Mouse (Mus musculus) midbrain, embryonic 15.5 days (tissue): ENCODE measurements around the gene Zfp518b. TPM values are rescaled to one million over a fixed set of nuclear protein-coding genes. Genes with fewer than 3 reads are reported as not detected.

ENCODE experiments used
- ATAC-seq: fragments of 200-750 bp; cut with Nextera tagmentation; replicated peaks from 2 replicates; pipeline ENCODE4 v1.8.0; 2017; ENCODE audit warnings: moderate TSS enrichment
- H3K27ac ChIP-seq: fragments of 300-500 bp; sonication (generic); 2 replicates; pipeline ENCODE4 v1.5.1; 2015; ENCODE audit warnings: mild to moderate bottlenecking, inconsistent platforms
- H3K27me3 ChIP-seq: fragments of 300-500 bp; sonication (generic); replicated peaks from 2 replicates; pipeline ENCODE4 v1.6.1; 2015; ENCODE audit warnings: inconsistent platforms
- H3K36me3 ChIP-seq: fragments of 300-500 bp; sonication (generic); replicated peaks from 2 replicates; pipeline ENCODE4 v1.6.1; 2015; ENCODE audit warnings: inconsistent platforms
- H3K4me1 ChIP-seq: fragments of 300-500 bp; sonication (generic); 2 replicates; pipeline ENCODE4 v1.6.1; 2015; ENCODE audit warnings: inconsistent platforms
- H3K4me2 ChIP-seq: fragments of 300-500 bp; sonication (generic); 2 replicates; pipeline ENCODE4 v1.6.1; 2015; ENCODE audit warnings: inconsistent platforms, mild to moderate bottlenecking, moderate library complexity
- H3K4me3 ChIP-seq: fragments of 300-500 bp; sonication (generic); 2 replicates; pipeline ENCODE4 v1.5.1; 2015; ENCODE audit warnings: mild to moderate bottlenecking, inconsistent platforms
- H3K9ac ChIP-seq: fragments of 300-500 bp; sonication (generic); 2 replicates; pipeline ENCODE4 v1.6.1; 2015; ENCODE audit warnings: mild to moderate bottlenecking, inconsistent platforms
- H3K9me3 ChIP-seq: fragments of 300-500 bp; sonication (generic); 2 replicates; pipeline ENCODE4 v1.6.1; 2016; ENCODE audit warnings: inconsistent platforms
- WGBS: fragments of 180-500 bp; shearing (Covaris S2); methylation state at CpG from one replicate; pipeline ENCODE4 v1.1.7; 2015; ENCODE audit warnings: mixed read lengths; 5-methylcytosine and 5-hydroxymethylcytosine counted together
- polyA plus RNA-seq: library from polyadenylated mRNA; unstranded; fragments of >200 nt; fragmentation: Nextera tagmentation; extraction: Ambion mirVana; gene quantifications from 2 replicates; pipeline ENCODE4 v1.2.1, GENCODE M21; 2015

Gene Zfp518b
- 38.3 and 39.8 TPM in 2 replicates for polyA plus RNA-seq

DNA sequence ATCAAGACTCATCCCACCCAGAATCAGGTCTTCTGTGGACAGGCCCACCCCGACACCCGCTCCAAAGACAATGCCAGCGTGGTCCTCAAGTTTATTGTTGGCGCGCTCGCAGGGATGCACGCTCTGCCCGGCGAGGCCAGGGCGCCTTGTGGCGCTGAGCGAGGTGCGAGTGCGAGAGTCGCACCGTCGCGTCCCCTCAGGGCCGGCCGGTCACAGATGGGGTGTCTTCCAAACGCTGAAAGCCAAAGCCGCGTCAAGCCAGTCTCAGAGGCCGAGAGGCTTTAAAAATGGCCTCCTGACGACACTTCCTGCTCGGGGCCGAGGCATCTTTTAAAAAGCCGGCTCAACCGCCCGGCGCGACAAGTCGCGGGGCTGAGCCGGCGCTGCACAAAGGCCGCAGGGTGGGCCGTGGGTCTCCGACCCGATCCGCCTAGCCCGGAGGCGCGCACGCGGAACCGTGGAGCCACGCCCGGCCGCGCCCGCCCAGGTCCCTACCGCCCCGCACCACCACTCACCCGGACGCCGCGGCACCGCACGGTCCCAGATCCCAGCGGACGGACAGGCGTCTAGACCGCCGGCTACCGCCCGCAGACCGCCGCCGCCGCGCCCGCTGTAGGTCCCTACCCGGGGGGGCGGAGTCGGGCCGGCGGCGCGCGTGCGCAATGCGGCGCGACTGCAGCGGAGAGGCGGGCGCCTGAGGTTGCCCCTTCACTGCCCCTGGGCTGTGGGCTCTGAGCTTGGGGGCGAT, at the start of gene Zfp518b:
Gene Zfp518b (minus strand): TSS at position 663 of the 748 bp plus-strand sequence.
- Histone ChIP-seq H3K4me3 (peak within 1 kb of the TSS; percentile 95), H3K27me3 (no peaks in the 10 kb centered on the region), H3K4me1 (peaks cover 17% of the 10 kb centered on the region), H3K9ac (peak within 1 kb of the TSS; percentile 97), H3K4me2 (peak within 1 kb of the TSS; percentile 84), H3K36me3 (peaks cover 32% of the 10 kb centered on the region), H3K9me3 (peaks cover 3% of the 10 kb centered on the region; the same call in 1 of the 2 replicates), H3K27ac (peak within 1 kb of the TSS; percentile 94)
- peak; percentile 94 for ATAC-seq
- WGBS: under 1% methylated on average over 89 of the region's 89 CpGs

DNA sequence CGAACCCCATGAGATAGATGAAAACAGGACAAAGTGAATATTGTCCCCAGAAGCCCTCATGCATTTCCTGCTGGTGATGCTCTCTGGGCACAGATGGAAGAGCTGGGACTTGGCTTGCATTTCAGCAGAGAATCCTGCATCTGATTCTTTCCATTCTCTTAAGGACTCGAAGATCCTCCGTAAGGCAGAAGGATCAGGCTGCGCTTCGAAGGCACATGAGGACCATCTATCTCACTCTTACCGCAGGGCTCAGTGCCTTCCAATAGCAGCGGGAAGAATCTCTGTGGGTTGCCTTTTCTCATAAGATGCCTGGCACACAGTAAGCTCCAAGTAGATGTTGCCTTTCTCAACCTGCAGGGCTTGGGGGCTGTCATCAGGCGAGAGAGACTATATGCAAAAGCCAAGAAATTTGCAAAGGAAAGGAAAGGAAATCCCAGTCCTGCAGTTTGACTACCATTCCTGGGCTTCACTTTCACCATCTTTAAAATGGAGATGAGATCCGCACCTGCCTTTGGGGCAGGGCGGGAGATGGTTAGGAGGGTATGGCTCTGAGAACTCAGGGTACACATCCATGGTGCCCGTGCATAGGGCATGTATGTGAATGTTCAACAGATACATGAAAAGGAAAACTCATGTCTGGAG, 24.4 kb upstream of the Zfp518b start:
- WGBS: 78% methylated on average over 11 of the region's 11 CpGs
- no peak overlapping the region for H3K27ac ChIP-seq
- no peak overlapping the region for H3K4me3 ChIP-seq
- no peaks in the 10 kb centered on the region for H3K36me3 ChIP-seq
- H3K27me3 ChIP-seq: no peaks in the 10 kb centered on the region
- no peaks in the 10 kb centered on the region for H3K9me3 ChIP-seq
- no peaks in the 10 kb centered on the region for H3K4me1 ChIP-seq
- H3K4me2 ChIP-seq: no peak overlapping the region
- H3K9ac ChIP-seq: no peak overlapping the region
- no peak for ATAC-seq

DNA sequence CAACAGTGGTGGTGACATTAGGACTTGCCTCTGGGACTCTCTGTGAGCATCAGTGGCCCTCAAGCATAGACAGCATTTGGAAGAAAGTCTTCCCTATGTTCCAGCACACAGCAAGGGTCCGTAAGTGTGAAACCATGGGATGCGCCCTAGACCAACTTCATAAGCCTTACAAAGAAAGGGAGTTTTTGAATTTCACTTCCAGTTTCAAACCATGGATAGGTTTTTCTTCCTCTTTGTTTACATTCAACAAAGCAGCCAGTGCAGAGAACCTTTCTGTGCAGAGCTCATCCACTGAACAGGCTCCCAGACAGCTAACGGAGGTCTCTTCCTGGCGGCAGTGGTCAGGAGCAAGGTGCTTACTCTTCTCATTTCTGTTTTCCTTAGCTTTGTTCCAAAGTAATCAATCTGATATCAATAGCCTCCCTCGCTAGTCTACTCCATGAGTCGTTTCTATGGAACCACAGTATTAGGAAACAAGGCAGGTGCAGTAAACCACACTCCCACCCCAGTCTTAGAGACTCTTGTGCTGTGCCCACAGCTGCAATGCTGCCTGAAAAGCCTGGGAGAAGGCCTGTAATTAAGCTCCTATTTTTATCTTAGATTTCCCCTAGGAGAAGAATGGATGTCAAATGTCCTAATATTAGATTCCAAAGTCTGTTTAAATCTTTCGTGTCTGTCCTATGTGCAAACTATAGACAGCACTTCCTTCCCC, 22.9 kb upstream of the Zfp518b start:
- Histone ChIP-seq H3K36me3 (no peaks in the 10 kb centered on the region), H3K4me2 (no peak overlapping the region), H3K27me3 (no peaks in the 10 kb centered on the region), H3K27ac (no peak overlapping the region), H3K9me3 (no peaks in the 10 kb centered on the region), H3K4me1 (no peaks in the 10 kb centered on the region), H3K9ac (no peak overlapping the region), H3K4me3 (no peak overlapping the region)
- ATAC-seq: no peak
- WGBS: 86% methylated on average over 7 of the region's 7 CpGs

DNA sequence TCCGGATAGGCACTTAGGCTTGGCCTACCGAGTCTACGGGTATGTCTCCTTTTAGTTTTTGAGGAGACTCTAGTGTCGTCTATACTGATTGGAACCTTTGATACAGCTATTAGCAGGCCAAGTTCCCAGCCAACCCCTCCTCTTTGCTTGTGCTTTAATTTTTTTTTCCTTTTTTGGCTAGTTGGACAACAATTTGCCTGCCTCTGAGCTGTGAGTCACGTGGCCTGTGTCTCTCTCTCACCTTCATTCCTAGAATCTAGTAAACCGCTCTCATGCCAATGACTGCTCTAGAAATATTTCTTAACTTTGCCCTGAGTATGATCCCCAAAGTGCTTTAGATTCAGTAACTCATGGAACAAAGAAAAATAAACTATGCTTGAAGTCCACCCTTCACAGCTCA, 18.3 kb upstream of the Zfp518b start:
- H3K27me3 ChIP-seq: no peaks in the 10 kb centered on the region
- H3K4me1 ChIP-seq: no peaks in the 10 kb centered on the region
- no peaks in the 10 kb centered on the region for H3K9me3 ChIP-seq
- no peak overlapping the region for H3K27ac ChIP-seq
- H3K4me2 ChIP-seq: no peak overlapping the region
- H3K4me3 ChIP-seq: no peak overlapping the region
- ATAC-seq: no peak
- 94% methylated on average over 6 of the region's 6 CpGs for WGBS
- no peaks in the 10 kb centered on the region for H3K36me3 ChIP-seq
- no peak overlapping the region for H3K9ac ChIP-seq

DNA sequence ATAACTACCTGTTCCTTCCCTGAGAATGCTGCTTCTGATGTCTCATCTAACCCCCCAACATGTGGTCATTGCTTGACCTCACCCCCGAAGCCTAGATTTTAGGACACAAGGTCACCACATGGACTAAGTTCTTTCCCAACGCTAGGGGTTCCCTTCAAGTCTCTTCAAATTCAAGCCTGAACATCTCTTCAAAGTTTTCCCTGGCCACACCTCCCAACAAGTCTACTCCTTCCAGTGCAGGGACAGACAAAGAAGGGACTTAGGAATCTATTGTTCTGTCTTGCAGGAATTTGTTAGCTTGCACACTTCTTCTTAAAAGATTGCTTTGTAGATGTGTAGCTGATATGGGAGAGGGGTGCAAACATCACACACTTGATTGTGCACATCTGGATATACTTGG, 17.5 kb upstream of the Zfp518b start:
- Histone ChIP-seq H3K9ac (no peak overlapping the region), H3K4me1 (no peaks in the 10 kb centered on the region), H3K4me3 (no peak overlapping the region), H3K27me3 (no peaks in the 10 kb centered on the region), H3K9me3 (no peaks in the 10 kb centered on the region), H3K4me2 (no peak overlapping the region), H3K36me3 (no peaks in the 10 kb centered on the region), H3K27ac (no peak overlapping the region)
- ATAC-seq: no peak
- WGBS: 68% methylated on average over 2 of the region's 2 CpGs

DNA sequence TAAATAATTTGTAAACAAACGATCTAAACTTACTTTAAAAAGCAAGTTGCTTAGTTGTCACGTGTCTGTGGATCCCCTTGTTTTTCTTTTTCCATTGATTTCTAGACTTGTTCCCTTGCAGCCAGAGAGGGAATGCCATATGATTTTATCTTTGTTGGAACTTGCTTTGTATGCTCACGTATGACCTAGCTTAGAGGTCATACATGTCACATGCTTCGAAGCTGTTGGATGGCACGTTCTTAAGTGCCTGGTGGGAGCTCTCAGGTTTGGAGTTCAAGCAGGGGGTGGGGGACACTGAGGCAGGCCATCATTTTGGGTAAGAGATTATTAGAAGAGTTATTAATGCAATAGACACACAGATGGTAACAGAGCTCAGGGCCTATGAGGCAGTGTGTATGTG, 13.8 kb upstream of the Zfp518b start:
- Histone ChIP-seq H3K9ac (no peak overlapping the region), H3K4me1 (no peaks in the 10 kb centered on the region), H3K4me3 (no peak overlapping the region), H3K27me3 (no peaks in the 10 kb centered on the region), H3K9me3 (no peaks in the 10 kb centered on the region), H3K4me2 (no peak overlapping the region), H3K36me3 (no peaks in the 10 kb centered on the region), H3K27ac (no peak overlapping the region)
- WGBS: 76% methylated on average over 5 of the region's 5 CpGs
- no peak for ATAC-seq

DNA sequence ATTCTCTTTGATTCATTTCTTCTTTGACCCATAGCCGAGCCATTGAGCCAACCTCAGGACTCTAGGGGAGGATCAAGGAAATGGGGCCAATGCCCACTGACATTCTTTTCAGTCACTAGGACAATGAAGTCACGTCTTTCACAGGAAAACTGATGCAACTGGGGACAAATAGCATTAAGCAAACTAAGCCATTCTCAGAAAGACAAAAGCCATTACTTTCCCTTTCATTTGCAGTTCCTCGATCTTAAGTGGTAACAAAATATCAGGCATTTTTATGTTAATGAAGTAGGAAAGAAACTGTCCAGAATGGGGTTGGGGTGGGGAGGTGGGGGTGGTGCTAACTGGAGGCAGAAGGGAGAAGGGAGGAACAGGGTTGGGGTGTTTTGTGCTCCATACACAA, 13.4 kb upstream of the Zfp518b start:
- 13% methylated on average over 3 of the region's 3 CpGs for WGBS
- Histone ChIP-seq H3K27me3 (no peaks in the 10 kb centered on the region), H3K4me2 (no peak overlapping the region), H3K36me3 (no peaks in the 10 kb centered on the region), H3K4me1 (no peaks in the 10 kb centered on the region), H3K9ac (no peak overlapping the region), H3K9me3 (no peaks in the 10 kb centered on the region), H3K4me3 (no peak overlapping the region), H3K27ac (no peak overlapping the region)
- ATAC-seq: no peak

DNA sequence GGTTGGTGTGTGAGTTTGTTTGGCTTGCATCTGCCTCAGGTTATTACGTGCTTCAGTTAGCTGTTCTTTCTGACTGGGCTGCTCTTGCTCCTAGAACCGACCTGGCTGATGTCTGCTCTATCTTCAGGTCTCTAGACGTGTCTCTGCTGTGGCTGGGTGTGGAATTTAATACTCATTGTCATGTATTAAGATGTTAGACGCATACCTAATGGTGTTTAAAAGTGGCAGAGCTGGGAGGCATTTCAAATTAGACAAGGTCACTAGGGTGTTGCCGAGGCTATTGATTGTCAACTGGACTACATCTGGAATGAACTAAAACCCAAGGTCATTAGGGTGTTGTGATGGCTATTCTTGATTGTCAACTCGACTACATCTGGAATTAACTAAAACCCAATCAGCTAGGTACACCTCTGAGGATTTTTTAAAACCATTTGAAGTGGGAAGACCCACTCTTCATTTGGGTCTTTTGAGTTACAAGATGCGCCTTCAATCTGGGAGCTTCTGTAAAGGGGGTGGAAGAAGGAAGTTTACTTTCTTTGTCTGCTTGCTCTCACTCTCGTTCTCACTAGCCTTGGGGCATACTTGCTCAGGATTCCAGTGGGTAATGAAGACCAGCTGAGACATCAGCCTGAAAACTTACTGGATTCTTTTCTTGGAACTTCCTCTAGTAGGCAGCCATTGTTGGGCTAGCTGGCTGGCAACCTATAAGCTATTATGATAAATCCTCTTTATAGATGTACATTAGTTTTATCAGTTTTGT, 12.2 kb upstream of the Zfp518b start:
- Histone ChIP-seq H3K9ac (no peak overlapping the region), H3K4me1 (no peaks in the 10 kb centered on the region), H3K36me3 (no peaks in the 10 kb centered on the region), H3K4me2 (no peak overlapping the region), H3K27me3 (no peaks in the 10 kb centered on the region), H3K9me3 (no peaks in the 10 kb centered on the region), H3K27ac (no peak overlapping the region), H3K4me3 (no peak overlapping the region)
- ATAC-seq: no peak
- WGBS: 67% methylated on average over 8 of the region's 8 CpGs

DNA sequence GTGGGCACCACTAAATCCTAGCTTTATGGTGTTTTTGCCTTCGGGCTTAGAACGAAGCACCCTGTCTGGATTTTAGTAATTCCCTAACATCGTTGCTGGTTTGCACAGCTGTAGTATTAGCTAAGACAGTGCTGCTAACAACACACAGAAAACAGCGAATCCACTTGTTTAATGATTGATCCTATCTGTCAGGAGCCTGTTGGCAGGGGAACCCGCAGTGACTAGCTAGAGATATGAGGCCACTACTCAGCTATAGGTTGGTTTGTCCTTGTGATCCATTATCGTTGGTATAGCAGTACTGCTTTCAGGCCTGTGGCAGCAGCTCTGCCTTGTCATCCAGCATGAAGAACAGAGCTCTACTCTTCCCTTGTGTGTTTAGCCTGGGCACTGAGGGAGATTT, 8.2 kb upstream of the Zfp518b start:
- Histone ChIP-seq H3K27ac (no peak overlapping the region), H3K36me3 (no peaks in the 10 kb centered on the region), H3K4me1 (no peaks in the 10 kb centered on the region), H3K4me3 (no peak overlapping the region), H3K9ac (no peak overlapping the region), H3K9me3 (no peaks in the 10 kb centered on the region), H3K27me3 (no peaks in the 10 kb centered on the region), H3K4me2 (no peak overlapping the region)
- WGBS: 90% methylated on average over 6 of the region's 6 CpGs
- no peak for ATAC-seq

DNA sequence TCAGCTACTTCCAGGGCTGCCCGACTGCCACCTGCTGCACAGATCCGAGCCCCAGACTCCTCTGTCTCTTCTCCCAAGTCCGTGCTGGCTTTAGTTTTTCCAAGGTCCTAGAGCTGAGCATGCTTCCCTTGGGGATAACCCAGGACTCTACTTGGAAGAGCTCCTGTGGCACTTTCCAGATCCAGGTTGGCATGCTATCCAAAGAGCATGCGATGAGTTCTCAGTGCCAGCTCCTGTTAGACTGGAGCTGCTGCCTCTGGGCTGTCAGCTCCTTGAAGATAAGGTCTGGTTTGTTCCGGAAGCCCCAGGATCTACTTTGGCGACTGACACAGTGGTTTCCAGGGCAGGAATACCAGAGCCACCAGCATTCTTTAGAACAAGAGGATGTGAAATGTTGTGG, 4.6 kb upstream of the Zfp518b start:
- no peaks in the 10 kb centered on the region for H3K36me3 ChIP-seq
- H3K4me1 ChIP-seq: 0 out of 2 replicates have a peak, but pooled peaks cover 3% of the 10 kb centered on the region
- 91% methylated on average over 6 of the region's 6 CpGs for WGBS
- no peak overlapping the region for H3K9ac ChIP-seq
- H3K4me3 ChIP-seq: no peak overlapping the region
- H3K4me2 ChIP-seq: no peak overlapping the region
- H3K27me3 ChIP-seq: no peaks in the 10 kb centered on the region
- no peaks in the 10 kb centered on the region for H3K9me3 ChIP-seq
- H3K27ac ChIP-seq: no peak overlapping the region
- ATAC-seq: no peak

DNA sequence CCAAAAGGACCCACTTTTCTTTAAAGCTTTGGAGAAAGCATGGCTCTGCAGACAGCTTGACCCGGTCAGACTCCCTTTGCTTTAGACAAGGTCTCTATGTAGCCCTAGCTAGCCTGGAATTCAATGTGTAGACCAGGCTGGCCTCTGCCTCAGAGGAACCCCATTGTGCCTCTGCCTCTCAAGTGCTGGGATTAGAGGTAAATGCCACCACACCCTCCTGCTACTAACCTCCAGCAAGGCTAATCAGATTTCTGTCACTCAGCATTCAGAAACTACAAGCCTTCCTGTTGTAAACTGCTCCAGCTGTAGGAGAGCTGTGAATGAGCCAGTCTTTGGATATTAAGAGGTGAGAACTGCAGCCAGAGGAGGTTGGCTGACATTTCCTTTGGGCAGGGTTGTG, 3.1 kb upstream of the Zfp518b start:
- Histone ChIP-seq H3K9ac (no peak overlapping the region), H3K4me2 (no peak overlapping the region), H3K36me3 (no peaks in the 10 kb centered on the region), H3K9me3 (no peaks in the 10 kb centered on the region), H3K27ac (no peak overlapping the region), H3K4me3 (no peak overlapping the region), H3K4me1 (peaks cover 17% of the 10 kb centered on the region), H3K27me3 (no peaks in the 10 kb centered on the region)
- WGBS: 78% methylated on average over 1 of the region's 1 CpGs
- ATAC-seq: no peak

DNA sequence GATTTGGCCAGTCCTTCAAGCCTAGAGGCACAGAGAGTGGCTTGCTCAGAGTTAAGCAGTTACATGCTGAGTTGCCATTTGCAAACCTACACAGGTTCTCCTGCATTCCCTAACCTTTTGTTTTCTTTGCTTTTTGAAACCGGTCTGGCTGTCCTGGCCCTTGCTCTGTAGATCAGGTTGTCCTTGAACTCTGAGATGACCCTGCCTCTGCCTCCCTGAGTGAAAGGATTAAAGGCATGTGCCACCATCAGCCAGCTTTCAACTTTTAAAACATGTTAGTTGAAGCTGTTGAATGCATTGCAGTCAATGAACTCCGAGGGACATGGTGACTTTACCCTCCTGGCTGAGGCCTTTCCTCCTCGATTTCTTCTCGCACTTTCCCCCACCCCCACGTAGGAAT, 25.8 kb downstream of the Zfp518b start:
- ATAC-seq: no peak
- no peak overlapping the region for H3K4me2 ChIP-seq
- no peak overlapping the region for H3K4me3 ChIP-seq
- no peak overlapping the region for H3K27ac ChIP-seq
- H3K4me1 ChIP-seq: no peaks in the 10 kb centered on the region
- H3K36me3 ChIP-seq: no peaks in the 10 kb centered on the region
- no peaks in the 10 kb centered on the region for H3K27me3 ChIP-seq
- WGBS: 93% methylated on average over 5 of the region's 5 CpGs
- no peaks in the 10 kb centered on the region for H3K9me3 ChIP-seq
- no peak overlapping the region for H3K9ac ChIP-seq
